Mouse (Mus musculus) liver, postnatal 0 days (tissue): ENCODE measurements around the gene Pde6c.

Experiments
- CTCF ChIP-seq: sonication (generic); IDR thresholded peaks from 2 replicates; pipeline ENCODE4 v1.5.1; 2016; ENCODE audit warnings: antibody characterized with exemption, low read depth
- EP300 ChIP-seq: IDR thresholded peaks from 2 replicates; pipeline ENCODE4 v1.6.1; 2016; ENCODE audit warnings: antibody characterized with exemption, low read depth, mild to moderate bottlenecking

GRCm38 (mm10) chr19:38206669-38207068 is 74.1 kb downstream of the Pde6c start:
- peak; percentile 51 for TF ChIP-seq CTCF
- no peak for TF ChIP-seq EP300
